Mouse (Mus musculus) right cerebral cortex, adult 2 months (tissue): ENCODE data around the gene Car9.
A peak's percentile ranks its signal among the peaks of the same experiment; 100 is the strongest.
"Not testable (repeated sequence)": the region's sequence is repeated elsewhere in the genome, so short reads cannot be mapped to it uniquely, and the experiment has no call there.

Source experiments
- DNase-seq, 2 experiments: peaks; one replicate each; pipeline ENCODE4 v3.0.0; 2021 to 2022; ENCODE audit warnings: low spot score in 2 of 2

Gene Car9

DNA sequence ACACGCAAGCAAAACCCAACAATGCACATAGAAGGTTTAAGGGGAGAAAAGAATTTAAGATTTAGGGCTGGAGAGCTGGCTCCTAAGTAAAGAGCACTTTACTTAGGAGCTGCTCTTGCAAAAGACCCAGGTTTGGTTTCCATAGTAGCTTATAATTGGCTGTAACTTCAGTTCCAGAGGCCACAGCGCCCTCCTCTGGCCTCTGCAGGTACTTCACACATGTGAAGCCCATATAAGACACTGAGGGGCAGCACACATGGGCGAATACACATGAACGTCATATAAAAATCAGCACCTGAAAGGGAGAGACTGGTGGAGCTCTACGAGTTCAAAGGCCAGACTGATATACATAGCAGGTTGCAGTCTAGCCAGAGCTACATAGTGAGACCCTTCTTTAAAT, 21.1 kb downstream of the Car9 start:
- no peak for DNase-seq

DNA sequence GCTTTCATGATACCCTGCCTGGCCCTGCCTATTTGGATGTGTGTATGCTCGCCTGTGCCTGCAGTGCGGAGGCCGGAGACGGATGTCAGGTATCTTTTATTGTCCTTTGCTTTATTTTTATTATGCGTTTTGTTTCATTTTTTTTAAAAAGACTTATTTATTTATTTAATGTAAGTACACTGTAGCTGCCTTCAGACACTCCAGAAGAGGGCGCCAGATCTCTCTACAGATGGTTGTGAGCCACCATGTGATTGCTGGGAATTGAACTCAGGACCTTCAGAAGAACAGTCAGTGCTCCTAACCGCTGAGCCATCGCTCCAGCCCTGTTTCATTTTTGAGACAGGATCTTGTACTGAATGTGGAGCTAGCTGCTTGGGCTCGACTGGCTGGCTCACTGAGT, 21.7 kb downstream of the Car9 start:
- DNase-seq, result peak in 1 of 2 experiments; percentile 16

DNA sequence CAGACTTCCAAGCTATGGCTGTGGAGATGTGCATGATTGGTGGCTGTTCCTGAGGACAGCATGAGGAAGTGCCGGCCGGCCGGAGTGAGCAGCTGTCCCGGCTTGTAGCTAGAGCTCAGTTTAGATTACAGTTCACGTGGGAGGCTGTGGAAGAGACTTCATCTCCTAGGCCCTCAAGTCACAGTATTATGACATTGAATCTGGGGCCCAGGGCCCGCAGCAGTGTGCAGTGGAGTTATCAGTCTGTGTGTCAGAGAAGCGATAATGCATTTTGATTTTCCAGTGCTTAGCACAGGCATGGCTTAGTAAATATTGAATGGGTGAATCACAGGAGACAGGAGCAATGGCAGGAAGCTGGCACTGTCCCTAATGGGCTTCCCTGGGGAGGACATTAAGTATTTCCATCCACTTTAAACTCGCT, 23.3 kb downstream of the Car9 start:
- DNase-seq, result no peak

DNA sequence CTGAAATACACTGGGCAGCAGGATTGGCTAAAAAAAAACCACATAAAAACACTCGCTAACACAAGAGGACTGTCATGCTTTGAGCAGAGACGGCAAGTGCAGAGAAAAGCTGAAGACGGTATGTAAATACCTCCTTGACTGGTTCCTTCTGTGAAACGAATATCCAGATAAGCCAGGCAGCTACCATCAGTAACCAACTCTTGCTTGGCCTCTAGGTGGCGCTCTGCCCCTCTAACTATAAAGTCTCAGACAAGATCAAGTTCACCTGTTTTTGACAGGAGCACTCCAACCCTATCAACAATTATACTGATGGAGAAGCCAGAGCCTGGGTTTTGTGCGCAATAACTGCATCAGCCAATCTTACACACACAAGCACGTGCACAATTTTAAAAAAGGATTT, 23.8 kb downstream of the Car9 start:
- DNase-seq, result peak; percentile 85

DNA sequence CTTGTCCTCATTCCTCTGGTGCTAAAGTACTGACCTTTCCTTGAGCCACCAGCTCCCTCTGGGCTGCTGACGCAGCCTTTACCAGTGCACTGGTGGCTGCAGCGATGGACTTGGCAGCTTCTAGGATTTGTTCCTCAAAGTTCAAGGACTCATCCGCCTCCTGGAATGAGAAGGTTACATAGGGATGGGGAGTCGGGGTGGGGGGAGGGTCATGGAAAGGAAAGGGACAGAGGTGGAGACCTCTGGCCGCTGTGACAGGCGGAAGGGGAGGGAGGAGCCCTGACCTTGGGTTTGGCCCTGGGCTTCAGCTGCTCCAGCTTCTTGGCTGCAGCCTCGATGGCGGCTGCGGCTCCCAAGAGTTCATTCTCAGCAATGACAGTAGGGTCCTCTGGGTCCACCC, 26.5 kb downstream of the Car9 start:
- no peak for DNase-seq

DNA sequence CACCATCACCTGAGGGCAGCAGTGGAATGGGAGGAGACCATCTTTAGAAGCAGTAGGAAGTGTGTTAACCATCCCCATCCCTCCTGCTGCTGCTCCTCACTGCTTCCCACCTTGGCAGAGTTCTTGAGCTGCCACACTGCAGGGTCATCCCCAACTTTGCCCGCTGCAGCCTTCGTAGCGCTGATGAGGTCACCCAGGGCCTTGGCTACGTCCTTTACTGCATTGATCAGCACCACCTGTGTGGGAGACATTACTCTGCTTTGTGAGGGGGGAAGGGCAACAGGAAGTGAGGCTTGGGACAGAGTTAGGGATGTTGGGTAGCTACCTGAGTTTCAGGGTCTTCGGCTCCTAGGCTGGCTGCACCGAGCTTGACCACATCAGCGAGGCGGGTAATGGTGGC, 28.9 kb downstream of the Car9 start:
- no peak for DNase-seq

DNA sequence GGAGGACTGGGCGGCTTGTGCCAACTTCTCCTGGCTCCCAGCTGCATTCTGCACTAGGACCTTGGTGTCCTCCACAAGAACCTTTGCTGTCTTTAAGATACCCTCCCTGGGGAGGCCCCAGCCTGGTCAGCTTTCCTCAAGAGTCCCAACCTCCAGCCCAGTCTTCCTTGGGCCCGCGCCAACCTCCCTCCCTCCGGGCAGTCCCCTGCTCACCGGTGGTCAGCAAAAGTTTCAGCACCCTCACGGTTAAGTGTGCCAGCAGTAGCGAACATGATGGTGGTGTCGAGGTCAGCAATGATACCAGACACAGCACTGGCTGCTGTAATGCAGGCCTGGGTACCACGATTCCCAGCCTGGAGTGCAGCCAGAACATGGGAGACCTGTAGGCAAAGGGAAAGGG, 29.3 kb downstream of the Car9 start:
- DNase-seq, result no peak

DNA sequence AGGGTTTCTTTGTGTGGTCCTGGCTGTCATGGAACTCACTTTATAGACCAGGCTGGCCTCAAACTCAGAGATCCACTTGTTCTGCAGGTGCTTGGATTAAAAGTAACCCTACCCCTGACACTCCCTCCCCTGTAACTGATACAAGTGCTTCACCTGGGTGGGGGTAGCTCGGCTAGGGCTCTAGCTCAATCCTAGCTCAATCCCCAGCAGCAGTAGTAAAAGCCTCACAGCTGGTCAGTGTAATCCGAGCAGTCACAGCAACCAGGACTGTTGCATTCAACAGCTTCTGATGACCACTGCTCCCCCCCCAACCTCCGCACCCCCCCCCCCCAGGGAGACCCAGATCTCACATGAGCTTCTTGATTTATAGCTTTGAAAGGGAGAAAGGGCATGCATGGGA, 35.3 kb downstream of the Car9 start:
- no peak for DNase-seq

DNA sequence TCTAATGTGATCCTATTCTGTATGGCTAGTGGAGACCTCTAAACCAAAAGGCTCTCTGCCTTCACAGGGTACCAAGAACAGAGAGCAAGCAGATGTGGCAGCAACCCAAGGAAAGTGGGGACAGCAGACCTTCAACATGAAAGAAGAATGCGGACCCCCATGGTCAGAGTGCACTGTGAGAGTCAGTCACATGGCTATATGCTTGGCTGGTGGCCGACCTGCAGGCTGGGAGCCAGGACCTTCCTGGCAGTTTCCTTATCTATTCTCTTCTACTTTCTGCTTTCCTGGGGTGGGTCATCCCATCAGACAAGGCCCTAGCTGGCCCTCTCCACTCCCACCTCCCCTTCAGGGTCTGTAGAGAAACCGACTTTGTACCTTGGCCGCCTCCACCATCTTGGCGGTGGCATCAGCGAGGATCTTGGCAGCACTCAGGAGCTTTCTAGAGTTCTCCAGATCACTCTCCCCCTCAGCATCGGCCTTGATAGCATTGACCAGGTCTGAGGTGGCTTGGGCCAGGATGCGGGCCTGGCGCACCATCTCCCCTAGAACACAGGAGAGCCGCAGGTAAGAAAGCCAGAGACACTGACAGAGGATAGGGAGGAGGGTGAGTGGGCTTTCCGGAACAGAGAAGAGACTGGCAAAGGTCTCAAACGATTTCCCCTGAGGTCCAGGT, 39.7 kb downstream of the Car9 start:
- DNase-seq, result no peak

DNA sequence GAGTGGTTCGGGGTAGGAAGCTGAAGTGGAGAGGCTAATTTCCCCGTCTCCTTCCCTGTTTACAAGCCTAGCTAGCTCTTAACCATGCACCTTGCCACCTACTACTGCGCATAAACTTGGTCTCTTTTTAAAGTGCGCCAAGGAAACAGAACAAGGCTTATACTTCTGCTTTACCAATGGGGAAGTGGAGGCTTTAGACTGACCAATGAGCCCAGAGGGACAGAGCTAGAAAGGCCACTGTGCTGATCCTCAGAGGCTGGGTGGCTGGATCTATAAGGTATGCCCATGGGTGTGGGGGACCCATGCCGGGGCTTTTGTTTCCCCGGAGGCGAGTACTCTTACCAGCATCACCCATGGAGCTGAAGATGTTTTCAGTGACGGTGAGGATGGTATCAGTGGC, 40.4 kb downstream of the Car9 start:
- no peak for DNase-seq

DNA sequence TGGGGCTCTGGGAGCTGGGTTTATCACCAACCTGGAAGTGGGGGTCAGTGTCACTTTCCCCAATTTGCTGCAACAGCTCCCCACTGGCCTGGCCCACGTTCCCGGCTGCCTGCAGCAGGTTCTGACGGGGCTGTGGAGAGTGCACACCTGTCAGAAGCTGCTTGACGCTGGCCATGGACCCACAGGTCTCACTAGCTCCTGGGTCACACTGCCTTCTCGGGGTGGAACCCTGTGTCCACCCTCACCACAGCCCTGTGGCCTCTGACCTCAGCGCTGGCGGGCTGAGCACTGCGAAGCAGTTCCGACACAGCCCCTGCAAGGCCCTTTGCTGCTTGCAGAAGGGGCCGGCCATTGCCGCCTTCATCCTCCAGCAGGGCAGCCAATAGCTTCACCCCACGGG, 42.3 kb downstream of the Car9 start:
- no peak for DNase-seq

DNA sequence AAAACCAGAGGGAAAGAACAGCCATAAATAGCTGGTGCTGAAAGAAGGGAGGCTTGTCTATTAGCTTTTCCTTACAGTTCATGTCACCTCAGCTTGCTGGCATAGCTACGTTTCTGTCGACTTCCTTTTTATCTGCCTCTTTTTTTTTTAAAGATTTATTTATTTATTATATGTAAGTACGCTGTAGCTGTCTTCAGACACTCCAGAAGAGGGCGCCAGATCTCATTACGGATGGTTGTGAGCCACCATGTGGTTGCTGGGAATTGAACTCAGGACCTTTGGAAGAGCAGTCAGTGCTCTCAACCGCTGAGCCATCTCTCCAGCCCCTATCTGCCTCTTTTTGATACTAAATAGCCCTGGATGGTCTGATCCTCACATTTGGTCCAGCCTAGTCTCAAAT, 45.1 kb downstream of the Car9 start:
- not testable (repeated sequence) for DNase-seq

DNA sequence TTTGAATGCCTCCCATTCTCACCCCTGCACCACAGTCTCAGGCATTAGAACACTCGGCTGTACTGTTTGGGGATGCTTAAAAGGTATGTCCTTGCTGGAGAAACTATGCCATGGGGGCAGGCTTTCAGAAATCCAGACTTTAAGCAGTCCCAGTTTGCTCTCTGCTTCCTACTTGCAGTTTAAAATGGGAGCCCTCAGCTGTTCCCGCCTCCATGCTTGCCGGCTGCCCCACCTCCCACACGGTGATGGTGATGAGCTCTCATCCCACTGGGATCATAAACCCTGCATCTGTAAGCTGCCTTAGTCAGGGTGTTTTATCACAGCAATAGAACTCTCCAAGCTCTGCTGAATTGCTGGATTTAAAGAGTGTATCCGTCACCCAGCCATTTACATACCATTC, 45.7 kb downstream of the Car9 start:
- peak; percentile 67 to 72 for DNase-seq

DNA sequence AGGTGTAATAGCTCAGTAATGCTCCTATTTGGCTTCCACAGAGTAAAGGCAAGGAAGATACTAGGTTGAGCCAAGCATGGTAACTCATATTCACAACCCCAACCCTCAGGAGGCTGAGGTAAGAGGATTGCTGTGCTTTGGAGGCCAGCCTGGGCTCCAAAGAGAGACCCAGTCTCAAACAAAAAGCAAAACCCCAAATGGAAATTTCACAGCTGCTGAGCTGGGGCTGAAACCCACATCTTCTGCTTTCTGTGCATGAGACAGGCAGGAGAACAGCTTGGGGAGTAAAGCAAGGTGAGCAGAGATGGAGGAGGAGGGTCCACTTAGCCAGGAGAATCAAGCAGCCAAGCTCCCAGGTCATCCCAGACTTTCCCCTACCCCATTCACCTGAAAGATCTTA, 47.1 kb downstream of the Car9 start:
- DNase-seq, result no peak

DNA sequence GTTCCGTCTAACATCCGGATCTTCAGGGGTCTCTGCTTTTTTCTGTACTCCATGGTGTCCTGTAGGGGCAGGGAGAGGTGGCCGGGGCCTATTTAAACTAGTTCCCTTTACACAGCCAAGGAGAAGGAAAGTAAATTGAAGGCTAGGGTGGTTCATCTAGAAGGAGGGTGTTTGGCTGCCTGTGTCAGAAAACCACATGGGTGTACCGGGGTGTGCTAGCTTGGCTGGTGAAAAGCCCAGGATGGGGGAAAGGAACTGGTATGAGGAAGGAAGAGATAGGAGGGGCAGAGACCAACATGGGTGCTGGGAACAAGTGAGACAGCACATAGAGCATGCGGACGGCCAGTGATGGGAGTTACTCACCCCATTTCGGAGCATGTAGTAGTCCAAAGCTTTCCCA, 49.2 kb downstream of the Car9 start:
- no peak for DNase-seq

DNA sequence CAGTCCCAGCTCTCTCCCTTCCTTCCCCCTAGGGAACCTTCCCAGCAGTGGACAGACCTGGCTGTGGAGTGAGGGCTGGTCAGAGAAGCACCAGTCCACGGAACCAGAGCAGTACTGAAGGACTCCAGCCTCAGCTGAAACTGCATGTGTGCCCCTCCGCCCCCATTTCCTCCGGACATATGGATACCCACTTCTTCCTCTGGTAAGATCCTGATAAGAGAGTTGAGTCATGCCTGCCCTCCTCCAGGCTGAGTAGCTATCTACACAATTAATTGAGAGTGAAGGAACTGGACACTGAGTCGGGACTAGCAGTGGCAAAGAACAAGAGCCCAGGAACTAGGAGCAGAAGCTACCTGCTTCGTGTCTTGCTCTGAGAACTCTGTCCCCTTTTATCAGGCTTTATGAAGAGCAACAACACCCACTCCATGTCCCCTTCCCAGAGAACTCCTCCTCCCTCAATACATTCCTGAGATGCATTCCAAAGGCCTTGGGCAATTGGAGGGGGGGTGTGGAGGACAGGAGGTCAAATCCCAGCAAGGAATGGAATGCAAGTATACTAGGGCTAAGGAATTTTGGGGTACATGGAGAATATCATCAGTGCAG, 51.4 kb downstream of the Car9 start:
- no peak for DNase-seq

DNA sequence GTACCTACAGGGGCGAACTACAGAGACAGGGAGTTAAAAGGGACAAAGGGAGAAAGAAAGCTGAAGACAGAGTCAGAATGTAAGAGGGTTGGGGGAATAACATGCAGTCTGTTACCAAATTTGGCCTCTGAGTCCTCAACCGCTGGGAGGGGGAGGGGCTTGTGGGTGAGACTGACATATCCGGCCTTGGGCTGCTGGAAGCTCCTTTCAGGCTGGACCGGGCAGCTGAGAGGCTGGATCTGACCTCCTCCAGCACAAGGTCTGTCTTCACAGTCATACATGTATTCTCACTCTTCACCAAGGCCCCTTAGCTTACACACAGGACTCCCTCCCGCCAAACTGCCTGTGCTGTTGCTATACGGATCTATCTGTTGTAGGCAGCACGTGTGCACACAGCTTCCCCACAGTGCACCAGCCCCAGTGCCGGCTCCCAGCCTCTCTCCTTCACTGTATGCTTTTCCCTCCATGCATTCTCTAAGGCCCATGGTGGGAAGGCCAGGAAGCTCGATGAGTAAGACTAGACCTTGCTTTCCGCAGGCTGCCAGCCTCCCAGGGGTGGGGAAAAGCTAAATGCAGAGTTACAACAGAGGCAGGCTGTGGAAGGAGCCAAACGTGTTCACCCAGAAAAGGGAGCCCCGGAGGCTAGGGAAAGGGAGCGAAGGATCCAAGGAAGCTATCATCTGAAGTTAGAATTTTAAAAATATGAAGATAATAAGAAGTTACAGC, 52.0 kb downstream of the Car9 start:
- DNase-seq, result peak in 1 of 2 experiments; percentile 39

DNA sequence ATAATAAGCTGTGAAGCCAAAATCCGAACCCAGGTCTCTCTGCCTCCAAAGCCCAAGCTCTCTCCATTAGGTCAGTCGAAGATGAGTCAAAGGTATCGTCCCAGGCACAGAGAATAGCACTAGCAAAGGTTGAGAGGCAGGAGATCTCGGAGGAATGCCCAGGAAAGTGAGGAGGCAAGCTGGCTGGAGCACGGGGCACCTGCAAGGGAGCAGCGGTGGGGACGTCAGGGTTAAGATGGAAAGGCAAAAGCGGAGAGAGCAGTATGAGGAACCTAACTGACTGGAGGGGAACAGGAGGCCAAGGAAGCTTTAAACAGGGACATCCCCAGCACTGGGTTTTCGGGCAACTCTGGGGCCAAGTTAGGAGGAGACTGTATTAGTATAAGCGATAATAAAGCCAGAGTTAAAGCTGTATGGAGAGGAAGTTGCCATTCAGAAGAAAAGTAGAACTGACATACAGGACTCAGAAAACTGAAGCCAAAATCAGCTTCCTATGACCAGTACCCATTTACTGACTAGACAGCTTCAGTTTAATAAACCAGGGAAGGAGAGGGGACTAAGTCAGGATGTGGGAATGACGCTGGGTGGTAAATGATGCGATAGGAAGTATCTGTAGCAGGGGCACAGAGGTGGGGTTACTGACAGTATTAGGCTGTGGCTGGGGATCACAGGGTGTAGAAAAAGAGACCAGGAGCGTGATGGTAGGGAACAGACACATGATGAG, 52.9 kb downstream of the Car9 start:
- no peak for DNase-seq

DNA sequence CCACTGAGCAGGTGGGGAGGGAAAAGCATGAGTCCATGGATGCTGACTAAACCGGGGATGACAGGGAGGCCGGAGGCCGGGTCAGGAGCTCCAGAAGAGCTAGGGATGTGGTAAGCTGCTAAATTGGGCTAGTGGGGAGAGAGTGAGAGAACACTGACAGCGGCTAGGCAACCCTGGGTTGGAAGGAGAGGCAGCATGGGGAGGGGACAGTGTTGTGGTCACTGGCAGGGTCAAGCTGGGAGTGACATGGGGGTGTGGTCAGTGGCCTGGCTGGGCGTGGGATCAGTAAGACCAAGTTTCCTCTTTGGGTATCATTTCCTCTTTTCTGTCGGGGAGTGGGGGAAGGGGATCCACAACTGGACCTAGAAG, 53.5 kb downstream of the Car9 start:
- DNase-seq, result no peak

DNA sequence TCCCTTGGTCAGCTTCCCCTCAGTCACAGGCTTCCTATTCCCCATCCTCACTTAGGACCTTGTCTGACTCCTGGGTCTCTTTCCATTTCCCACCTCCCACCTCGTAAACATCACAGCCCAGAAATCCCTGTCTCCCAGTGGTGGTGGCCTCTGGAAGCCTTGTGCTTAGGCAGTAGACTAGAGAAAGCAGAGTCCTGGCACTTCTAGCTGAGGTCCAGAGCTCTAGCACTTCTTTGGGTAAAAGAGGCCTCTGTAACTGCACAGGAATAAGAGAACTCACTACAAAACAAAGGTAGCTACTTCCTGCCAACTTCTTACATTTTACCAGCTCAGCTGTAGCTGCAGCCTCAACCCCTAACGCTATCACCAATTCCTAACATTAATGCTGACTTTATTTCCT, 54.2 kb downstream of the Car9 start:
- no peak for DNase-seq

DNA sequence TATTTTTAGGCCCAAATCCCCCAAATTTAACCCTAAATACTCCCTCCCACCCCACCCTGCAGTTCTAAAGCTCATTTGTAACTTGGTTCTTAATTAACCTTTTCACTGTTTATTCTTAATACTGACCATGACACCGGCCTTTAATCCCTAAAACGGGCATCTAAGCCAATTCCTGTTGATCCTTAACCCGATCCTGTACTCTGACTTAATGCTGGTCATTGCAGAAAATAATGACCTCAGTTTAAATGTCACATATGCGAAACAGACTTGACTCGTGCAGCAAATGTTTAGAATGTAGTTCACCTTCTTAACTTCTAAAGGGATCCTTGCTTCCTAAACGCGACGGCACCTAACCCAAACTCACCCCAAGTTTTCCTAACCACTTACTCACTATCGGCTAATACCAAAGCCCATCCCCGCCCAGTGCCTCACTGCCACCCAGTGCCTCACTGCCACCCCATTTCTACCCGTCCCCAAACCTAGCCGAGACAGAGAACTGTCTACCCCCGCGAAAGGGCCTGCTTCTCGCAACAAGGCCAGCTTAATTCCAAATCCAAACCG, 54.8 kb downstream of the Car9 start:
- DNase-seq, result no peak

DNA sequence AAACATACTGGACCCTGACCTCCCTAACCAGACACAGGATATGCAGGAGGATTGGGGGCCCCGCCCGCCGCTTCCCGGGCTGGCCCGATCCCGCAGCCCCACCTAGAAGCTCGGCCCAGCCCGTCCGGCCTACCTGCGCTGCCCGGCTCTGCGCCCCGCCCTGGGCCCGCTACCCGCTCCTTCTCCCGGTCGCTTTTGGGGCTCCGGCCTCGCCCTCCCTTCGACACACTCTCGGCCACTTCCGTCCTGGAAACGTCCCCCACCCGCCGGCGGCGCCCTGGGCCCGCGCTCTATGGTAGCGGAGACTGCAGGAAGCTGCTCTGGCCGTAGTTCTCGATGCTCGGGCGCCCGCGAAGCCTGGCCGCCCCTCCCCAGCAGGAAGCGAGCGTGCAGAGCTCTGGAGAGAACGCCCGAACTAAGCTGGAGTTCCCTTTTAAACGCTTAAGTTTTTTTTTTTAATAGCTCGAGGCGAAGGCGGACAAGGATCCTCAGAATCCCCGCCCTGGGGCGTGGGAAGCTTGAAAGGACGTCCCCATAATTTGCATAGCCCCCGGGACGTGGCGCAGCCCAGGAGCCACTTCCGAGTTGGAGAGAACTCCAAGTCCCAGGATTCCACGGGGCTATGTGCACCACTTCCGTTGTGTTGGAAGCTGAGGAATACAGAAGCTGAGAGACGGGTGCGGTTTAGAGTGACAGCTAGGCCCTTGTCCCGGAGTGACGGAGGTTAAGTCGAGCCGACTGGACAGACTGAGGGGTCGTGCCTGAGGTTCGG, 55.4 kb downstream of the Car9 start, which contains the start of the genes Creb3 and Tln1:
Gene Creb3 (plus strand): TSS at position 336 of the 772 bp plus-strand sequence.
Gene Tln1 (minus strand): TSS at position 695 of the 772 bp plus-strand sequence.
- DNase-seq, result peak; percentile 96 to 98
